Mouse (Mus musculus) neural tube, embryonic 15.5 days (tissue): ENCODE measurements around the gene Uchl1. TPM values are rescaled to one million over a fixed set of nuclear protein-coding genes. Genes with fewer than 3 reads are reported as not detected.

Experiments
- ATAC-seq: fragments of 200-750 bp; cut with Nextera tagmentation; 2 replicates; pipeline ENCODE4 v1.8.0; 2017; ENCODE audit warnings: mild to moderate bottlenecking, moderate TSS enrichment, moderate library complexity; ENCODE audit not compliant: low FRiP score
- H3K27ac ChIP-seq: fragments of 300-500 bp; sonication (generic); replicated peaks from 2 replicates; pipeline ENCODE4 v1.5.1; 2015; ENCODE audit warnings: mild to moderate bottlenecking, inconsistent platforms
- H3K27me3 ChIP-seq: fragments of 300-500 bp; sonication (generic); replicated peaks from 2 replicates; pipeline ENCODE4 v1.6.1; 2015; ENCODE audit warnings: inconsistent platforms
- H3K36me3 ChIP-seq: fragments of 300-500 bp; sonication (generic); 2 replicates; pipeline ENCODE4 v1.6.1; 2015; ENCODE audit warnings: inconsistent platforms
- H3K4me1 ChIP-seq: fragments of 300-500 bp; sonication (generic); 2 replicates; pipeline ENCODE4 v1.6.1; 2015; ENCODE audit warnings: inconsistent platforms
- H3K4me2 ChIP-seq: fragments of 300-500 bp; sonication (generic); 2 replicates; pipeline ENCODE4 v1.6.1; 2015; ENCODE audit warnings: inconsistent platforms, mild to moderate bottlenecking, moderate library complexity
- H3K4me3 ChIP-seq: fragments of 300-500 bp; sonication (generic); replicated peaks from 2 replicates; pipeline ENCODE4 v1.5.1; 2015; ENCODE audit warnings: mild to moderate bottlenecking, inconsistent platforms
- H3K9ac ChIP-seq: fragments of 300-500 bp; sonication (generic); replicated peaks from 2 replicates; pipeline ENCODE4 v1.6.1; 2015; ENCODE audit warnings: mild to moderate bottlenecking, inconsistent platforms
- H3K9me3 ChIP-seq: fragments of 300-500 bp; sonication (generic); replicated peaks from 2 replicates; pipeline ENCODE4 v1.6.1; 2016; ENCODE audit warnings: inconsistent platforms
- WGBS: fragments of 180-500 bp; shearing (Covaris S2); methylation state at CpG from one replicate; pipeline ENCODE4 v1.1.7; 2015; ENCODE audit warnings: mixed read lengths; 5-methylcytosine and 5-hydroxymethylcytosine counted together
- polyA plus RNA-seq: library from polyadenylated mRNA; unstranded; fragments of >200 nt; fragmentation: Nextera tagmentation; extraction: Ambion mirVana; gene quantifications from 2 replicates; pipeline ENCODE4 v1.2.1, GENCODE M21; 2015

Gene Uchl1
- polyA plus RNA-seq, 1 experiment from 2014 or later, result 1,502 TPM

DNA sequence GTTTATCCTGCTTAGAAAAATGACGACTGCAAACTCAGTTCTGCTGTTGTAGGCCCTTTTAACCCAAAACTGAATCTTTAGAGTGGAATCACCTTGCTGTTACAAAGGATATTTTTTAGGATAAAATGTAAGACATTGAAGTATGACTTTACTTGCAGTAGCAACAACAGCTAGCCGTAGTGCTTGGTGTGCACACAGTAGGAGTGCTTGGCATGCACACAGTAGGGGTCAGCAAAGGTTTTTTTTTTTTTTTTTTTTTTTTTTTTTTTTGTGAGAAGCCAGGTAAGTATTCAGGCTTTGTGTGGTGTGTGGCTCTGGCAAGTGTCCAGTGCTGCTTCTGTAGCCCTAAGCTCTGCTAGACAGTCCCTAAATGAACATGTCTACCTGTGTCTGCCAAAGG lies 10.0 kb downstream of the Uchl1 start:
- ATAC-seq, result no peak
- 93% methylated on average over 2 of the region's 2 CpGs for WGBS
- Histone ChIP-seq H3K4me1 (no peaks in the 10 kb centered on the region; the same call in 1 of the 2 replicates), H3K4me3 (no peak overlapping the region), H3K36me3 (peaks cover 85% of the 10 kb centered on the region), H3K27ac (no peak overlapping the region), H3K9ac (no peak overlapping the region), H3K27me3 (no peaks in the 10 kb centered on the region), H3K4me2 (no peak overlapping the region), H3K9me3 (no peaks in the 10 kb centered on the region)

DNA sequence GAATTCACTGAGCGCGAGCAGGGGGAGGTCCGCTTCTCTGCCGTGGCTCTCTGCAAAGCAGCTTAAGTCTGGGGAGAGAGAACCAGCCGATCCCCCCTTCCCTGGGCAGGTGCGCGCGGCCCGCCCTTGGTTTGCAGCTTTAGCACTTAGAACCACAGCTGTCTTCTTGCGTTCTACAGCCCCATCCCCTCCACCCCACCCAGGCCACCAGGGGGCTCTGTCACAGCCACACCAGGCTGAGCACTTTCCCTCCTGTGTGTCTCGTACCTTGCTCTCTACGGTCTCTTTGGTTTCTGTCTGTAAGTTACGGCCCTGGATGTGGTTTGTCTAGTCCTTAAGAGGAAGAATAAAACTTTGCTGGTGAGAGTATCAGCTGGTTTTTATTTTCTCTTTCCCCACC lies 11.0 kb downstream of the Uchl1 start:
- H3K9ac ChIP-seq, result no peak overlapping the region
- no peak overlapping the region for H3K27ac ChIP-seq
- no peak overlapping the region for H3K4me2 ChIP-seq
- H3K36me3 ChIP-seq, result peaks cover 76% of the 10 kb centered on the region
- no peak for ATAC-seq
- no peaks in the 10 kb centered on the region for H3K9me3 ChIP-seq
- no peaks in the 10 kb centered on the region for H3K27me3 ChIP-seq
- no peaks in the 10 kb centered on the region; the same call in 1 of the 2 replicates for H3K4me1 ChIP-seq
- 89% methylated on average over 13 of the region's 13 CpGs for WGBS
- H3K4me3 ChIP-seq, result no peak overlapping the region

DNA sequence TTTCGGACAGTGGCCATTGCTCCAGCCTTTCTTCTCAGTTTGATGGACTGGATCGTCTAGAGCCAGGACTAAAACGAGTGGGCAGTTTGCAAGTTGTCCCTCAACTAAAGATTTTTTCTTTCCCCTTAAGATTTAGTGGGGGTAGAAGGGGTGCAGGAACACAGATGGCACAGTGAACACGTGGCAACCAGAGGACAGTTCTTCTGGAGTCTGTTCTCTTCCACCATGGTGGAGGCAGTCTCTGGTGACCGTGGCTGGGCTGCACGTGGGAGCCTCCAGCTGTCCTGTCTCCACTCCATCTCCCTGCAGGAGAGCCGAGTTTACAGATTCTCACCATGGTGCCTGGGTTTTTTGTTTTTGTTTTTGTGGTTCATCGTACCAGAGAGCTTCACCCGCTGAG lies 11.8 kb downstream of the Uchl1 start:
- Histone ChIP-seq H3K9ac (no peak overlapping the region), H3K4me2 (no peak overlapping the region), H3K4me3 (no peak overlapping the region), H3K27ac (no peak overlapping the region), H3K27me3 (no peaks in the 10 kb centered on the region), H3K36me3 (peaks cover 68% of the 10 kb centered on the region), H3K9me3 (no peaks in the 10 kb centered on the region), H3K4me1 (no peaks in the 10 kb centered on the region; the same call in 1 of the 2 replicates)
- ATAC-seq, result no peak
- WGBS, result 83% methylated on average over 9 of the region's 9 CpGs

DNA sequence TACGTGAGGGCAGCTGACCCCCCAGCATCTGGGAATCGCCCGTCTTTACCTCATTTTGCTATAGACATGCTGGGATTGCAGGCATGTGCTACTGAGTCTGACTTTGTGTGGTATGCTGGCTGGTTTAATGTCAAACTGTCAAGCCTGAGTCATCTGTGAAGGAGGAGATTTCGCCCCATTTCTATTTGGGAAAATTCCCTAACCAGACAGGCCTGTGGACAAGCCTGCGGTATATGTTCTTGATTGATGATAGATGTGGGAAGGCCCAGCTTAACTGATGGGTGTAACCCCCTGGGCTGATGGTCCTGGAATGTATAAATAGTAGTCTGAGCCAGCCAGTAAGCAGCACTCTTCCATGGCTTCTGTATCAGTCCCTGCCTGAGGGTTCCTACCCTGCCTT lies 12.4 kb downstream of the Uchl1 start:
- Histone ChIP-seq H3K9me3 (no peaks in the 10 kb centered on the region), H3K36me3 (peaks cover 62% of the 10 kb centered on the region), H3K27me3 (no peaks in the 10 kb centered on the region), H3K4me2 (no peak overlapping the region), H3K4me3 (no peak overlapping the region), H3K9ac (no peak overlapping the region), H3K4me1 (no peaks in the 10 kb centered on the region; the same call in 1 of the 2 replicates), H3K27ac (no peak overlapping the region)
- WGBS, result 97% methylated on average over 5 of the region's 5 CpGs
- no peak for ATAC-seq

DNA sequence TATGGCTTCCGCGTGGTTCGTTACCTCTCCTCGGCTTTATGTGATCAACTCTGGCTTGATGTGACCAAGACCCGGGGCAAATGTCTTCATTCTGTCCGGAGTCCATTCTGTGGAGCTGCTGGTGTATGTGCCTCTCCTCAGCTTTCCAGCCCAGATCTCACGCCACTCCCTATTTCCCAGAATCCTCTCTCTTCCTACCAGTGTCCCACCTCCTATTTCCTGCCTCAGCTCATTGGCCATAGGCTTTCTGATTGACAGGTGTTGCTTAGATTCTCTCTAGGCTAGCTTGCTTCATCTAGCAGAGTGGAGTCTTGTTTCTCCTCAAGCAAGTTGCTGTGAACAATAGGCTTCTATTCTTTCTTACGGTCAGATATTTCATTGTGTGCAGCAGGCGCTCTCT lies 13.9 kb downstream of the Uchl1 start:
- ATAC-seq, result no peak
- H3K36me3 ChIP-seq, result peaks cover 47% of the 10 kb centered on the region
- no peak overlapping the region for H3K27ac ChIP-seq

DNA sequence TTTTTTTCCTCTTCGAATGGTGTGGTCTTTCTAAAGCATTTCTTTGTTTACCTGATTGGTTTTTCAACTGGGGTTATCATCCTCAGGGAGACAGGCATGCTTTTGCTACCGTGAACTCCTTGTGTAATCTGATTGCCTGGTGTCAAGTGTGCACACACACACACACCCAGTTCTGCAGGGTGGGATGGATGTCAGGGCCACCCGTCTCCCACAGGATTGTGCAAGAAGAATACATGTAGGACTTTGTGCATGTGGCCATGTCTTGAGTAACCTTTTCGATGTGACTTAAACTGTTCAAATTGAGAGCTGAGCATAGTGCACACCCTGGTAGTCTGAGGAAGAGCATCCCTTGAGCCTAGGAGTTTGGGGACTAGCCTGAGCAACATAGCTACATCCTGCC lies 17.3 kb downstream of the Uchl1 start:
- Histone ChIP-seq H3K9ac (no peak overlapping the region), H3K36me3 (peaks cover 18% of the 10 kb centered on the region), H3K4me2 (no peak overlapping the region), H3K4me1 (no peaks in the 10 kb centered on the region), H3K4me3 (no peak overlapping the region), H3K9me3 (no peaks in the 10 kb centered on the region), H3K27ac (no peak overlapping the region), H3K27me3 (no peaks in the 10 kb centered on the region)
- WGBS, result 76% methylated on average over 4 of the region's 4 CpGs
- ATAC-seq, result no peak

More for the DNA sequence above, 13.9 kb downstream of the Uchl1 start:
- no peak overlapping the region for H3K4me3 ChIP-seq
- no peaks in the 10 kb centered on the region for H3K4me1 ChIP-seq
- H3K27me3 ChIP-seq, result no peaks in the 10 kb centered on the region
- no peak overlapping the region for H3K9ac ChIP-seq
- no peak overlapping the region for H3K4me2 ChIP-seq
- no peaks in the 10 kb centered on the region for H3K9me3 ChIP-seq
- 90% methylated on average over 9 of the region's 9 CpGs for WGBS

DNA sequence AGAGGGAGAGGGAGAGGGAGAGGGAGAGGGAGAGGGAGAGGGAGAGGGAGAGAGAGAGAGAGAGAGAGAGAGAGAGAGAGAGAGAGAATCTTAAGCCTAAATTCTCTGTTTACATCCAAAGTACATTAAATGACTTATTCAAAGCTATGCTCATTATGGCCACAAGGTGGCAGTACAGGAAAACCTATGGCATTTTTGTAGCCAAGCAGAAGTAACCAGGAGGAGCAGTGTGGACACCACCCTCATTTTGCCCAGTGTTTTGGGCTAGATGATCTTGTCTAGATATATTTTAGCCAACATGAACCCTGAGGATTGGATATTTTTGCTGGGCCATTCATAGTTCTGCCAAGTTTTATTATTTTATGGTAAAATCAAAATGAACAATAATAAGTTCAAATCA lies 21.2 kb downstream of the Uchl1 start:
- Histone ChIP-seq H3K27ac (no peak overlapping the region), H3K9ac (no peak overlapping the region), H3K9me3 (no peaks in the 10 kb centered on the region), H3K27me3 (no peaks in the 10 kb centered on the region), H3K4me3 (no peak overlapping the region), H3K4me2 (no peak overlapping the region), H3K36me3 (no peaks in the 10 kb centered on the region), H3K4me1 (no peaks in the 10 kb centered on the region)
- peak; percentile 62 for ATAC-seq

DNA sequence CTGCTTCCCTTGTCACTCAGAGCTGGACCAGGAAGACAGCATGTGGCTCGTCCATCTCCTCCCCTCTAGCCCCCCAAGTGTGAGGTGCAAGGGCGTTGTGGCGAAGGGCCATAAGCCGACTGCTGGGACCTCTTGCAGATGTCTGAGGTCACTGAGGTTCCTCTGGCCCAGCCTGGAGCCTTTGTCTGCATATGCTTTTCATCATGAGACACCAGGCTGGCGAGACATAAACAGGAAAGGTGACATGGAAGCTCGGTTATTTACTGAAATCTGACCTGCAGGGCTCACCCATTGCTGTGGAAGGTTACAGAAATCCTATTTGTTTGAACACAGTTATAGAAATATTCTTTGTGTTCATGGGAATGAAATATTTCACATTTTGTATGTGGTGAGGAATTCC lies 24.0 kb downstream of the Uchl1 start:
- no peak for ATAC-seq
- 65% methylated on average over 6 of the region's 6 CpGs for WGBS
- no peaks in the 10 kb centered on the region for H3K36me3 ChIP-seq

DNA sequence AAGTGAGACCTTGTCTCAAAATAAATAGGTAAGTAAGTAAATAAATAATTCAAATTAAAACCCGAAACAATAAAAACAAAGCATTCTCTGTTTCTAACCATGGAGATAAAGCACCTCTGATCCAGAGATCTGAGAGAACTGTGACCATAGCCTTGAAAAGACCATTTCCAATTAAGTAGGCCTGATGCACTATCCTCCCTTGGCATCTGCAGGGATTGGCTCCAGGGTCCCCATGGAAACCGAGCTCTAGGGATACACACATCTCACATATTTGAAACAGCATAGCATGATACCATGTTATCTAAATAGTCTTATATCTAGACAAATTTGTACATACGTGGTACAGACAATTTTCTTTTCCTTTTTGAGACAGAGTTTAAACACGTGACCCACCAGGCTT lies 26.1 kb downstream of the Uchl1 start:
- no peaks in the 10 kb centered on the region for H3K36me3 ChIP-seq
- ATAC-seq, result no peak
- no peaks in the 10 kb centered on the region for H3K4me1 ChIP-seq
- H3K4me3 ChIP-seq, result no peak overlapping the region
- H3K9me3 ChIP-seq, result no peaks in the 10 kb centered on the region
- no peak overlapping the region for H3K4me2 ChIP-seq
- H3K9ac ChIP-seq, result no peak overlapping the region
- H3K27me3 ChIP-seq, result no peaks in the 10 kb centered on the region
- H3K27ac ChIP-seq, result no peak overlapping the region
- 87% methylated on average over 4 of the region's 4 CpGs for WGBS

More for the DNA sequence above, 24.0 kb downstream of the Uchl1 start:
- H3K27me3 ChIP-seq, result no peaks in the 10 kb centered on the region
- no peak overlapping the region for H3K4me3 ChIP-seq
- H3K9me3 ChIP-seq, result no peaks in the 10 kb centered on the region
- no peak overlapping the region for H3K9ac ChIP-seq
- H3K4me1 ChIP-seq, result no peaks in the 10 kb centered on the region
- no peak overlapping the region for H3K27ac ChIP-seq
- H3K4me2 ChIP-seq, result no peak overlapping the region

DNA sequence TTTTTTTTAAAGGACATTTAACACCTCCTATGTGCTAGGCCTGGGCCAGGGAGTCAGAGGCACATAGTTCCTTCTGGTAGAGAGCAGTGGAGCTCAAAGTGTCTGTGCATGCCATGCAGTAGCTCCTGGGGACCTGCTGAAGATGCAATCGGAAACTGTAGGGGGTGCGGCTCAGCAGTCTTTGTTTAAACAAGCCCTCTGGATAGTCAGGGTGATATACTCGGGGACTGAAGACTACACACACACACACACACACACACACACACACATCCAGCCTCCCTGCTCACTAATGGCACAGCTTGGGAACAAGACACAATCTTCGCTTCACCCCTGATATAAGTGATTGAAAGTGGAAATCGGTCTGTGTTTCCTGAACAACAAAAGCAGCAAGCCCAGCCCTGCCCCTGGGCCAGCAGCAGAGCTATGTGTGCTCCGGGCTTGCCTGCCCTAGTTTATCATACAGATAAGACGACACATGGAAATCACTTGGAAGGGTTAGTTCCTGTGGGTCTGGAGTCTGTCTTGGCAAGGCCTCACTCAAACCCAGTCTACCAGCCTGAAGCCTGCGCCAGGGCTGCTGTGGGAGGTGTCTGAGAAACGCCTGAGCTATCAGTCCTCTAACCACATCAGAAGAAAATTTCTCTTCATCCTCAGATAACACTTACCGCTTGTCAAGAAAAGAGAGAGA lies 27.6 kb downstream of the Uchl1 start:
- Histone ChIP-seq H3K27ac (no peak overlapping the region), H3K4me2 (no peak overlapping the region), H3K4me3 (no peak overlapping the region), H3K9ac (no peak overlapping the region), H3K4me1 (no peaks in the 10 kb centered on the region), H3K9me3 (no peaks in the 10 kb centered on the region), H3K36me3 (no peaks in the 10 kb centered on the region), H3K27me3 (no peaks in the 10 kb centered on the region)
- WGBS, result 57% methylated on average over 10 of the region's 10 CpGs
- no peak for ATAC-seq

DNA sequence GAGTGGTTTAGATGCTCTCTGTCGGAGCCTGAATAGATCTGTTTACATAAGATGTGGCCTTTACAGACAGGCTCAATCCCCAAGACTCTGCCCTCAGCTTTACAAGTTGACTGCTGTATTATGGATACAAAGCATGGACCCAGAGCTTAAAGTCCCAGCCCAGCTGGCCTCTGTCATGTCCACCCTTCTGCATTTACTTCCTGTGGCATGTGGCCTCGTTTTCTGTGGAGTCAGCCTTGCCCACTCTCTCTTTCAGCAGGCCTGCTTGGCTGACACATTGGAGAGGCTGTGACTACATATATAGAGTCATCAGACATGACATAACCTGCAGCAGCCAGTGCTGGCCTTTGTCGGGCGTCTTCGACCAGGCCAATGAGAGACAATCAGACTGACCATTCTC lies 32.0 kb downstream of the Uchl1 start:
- Histone ChIP-seq H3K4me1 (0 out of 2 replicates have a peak, but pooled peaks cover 2% of the 10 kb centered on the region), H3K4me2 (no peak overlapping the region), H3K27ac (no peak overlapping the region), H3K9ac (no peak overlapping the region), H3K27me3 (no peaks in the 10 kb centered on the region), H3K9me3 (no peaks in the 10 kb centered on the region), H3K4me3 (no peak overlapping the region), H3K36me3 (no peaks in the 10 kb centered on the region)
- 81% methylated on average over 5 of the region's 5 CpGs for WGBS
- no peak for ATAC-seq

DNA sequence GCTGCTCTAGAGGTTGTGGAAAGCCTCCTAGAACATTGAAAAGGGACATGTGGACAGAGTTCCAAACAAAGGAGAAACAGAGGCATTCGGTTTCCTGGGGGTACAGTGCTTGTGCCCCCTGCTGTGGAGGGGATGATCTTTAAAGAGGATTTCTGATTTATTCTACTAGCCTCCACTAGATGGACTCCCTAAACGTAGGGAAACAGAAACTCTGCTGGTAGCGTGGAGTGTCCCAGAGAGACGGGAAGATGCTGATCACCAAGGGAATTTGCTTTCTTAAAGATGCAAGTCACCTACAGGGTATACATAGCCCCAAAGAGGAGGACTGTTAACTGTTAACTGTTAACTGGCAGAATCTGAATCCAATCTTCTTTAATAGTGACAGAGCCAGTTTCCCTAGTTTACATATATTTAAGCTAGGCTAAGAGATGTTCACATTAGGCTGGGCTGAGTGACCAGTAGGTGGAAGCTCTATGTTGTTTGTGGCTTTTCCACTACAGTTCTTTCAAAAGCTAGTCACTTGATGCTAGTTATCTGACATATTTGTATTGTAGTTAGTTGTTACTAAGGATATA lies 34.6 kb downstream of the Uchl1 start:
- ATAC-seq, result peak; percentile 53; the same call in 1 of the 2 replicates
- Histone ChIP-seq H3K4me3 (no peak overlapping the region), H3K4me2 (no peak overlapping the region), H3K9ac (no peak overlapping the region), H3K27me3 (no peaks in the 10 kb centered on the region), H3K4me1 (0 out of 2 replicates have a peak, but pooled peaks cover 2% of the 10 kb centered on the region), H3K36me3 (no peaks in the 10 kb centered on the region), H3K27ac (no peak overlapping the region), H3K9me3 (no peaks in the 10 kb centered on the region)
- WGBS, result 7% methylated on average over 4 of the region's 4 CpGs
